Mouse (Mus musculus) intestine, embryonic 16.5 days (tissue): ENCODE measurements around the gene Adamts4. TPM values are rescaled to one million over a fixed set of nuclear protein-coding genes. Genes with fewer than 3 reads are reported as not detected.

ENCODE experiments used
- ATAC-seq: fragments of 200-750 bp; cut with Nextera tagmentation; 2 replicates; pipeline ENCODE4 v1.8.0; 2017; ENCODE audit warnings: moderate TSS enrichment, moderate library complexity
- H3K27ac ChIP-seq: fragments of 300-500 bp; sonication (generic); 2 replicates; pipeline ENCODE4 v1.5.1; 2014; ENCODE audit warnings: mild to moderate bottlenecking, low read length
- H3K27me3 ChIP-seq: fragments of 300-500 bp; sonication (generic); replicated peaks from 2 replicates; pipeline ENCODE4 v1.6.1; 2014; ENCODE audit warnings: low read length, control low read depth, mixed read lengths; ENCODE audit not compliant: control insufficient read depth, insufficient read depth
- H3K36me3 ChIP-seq: fragments of 300-500 bp; sonication (generic); 2 replicates; pipeline ENCODE4 v1.6.1; 2014; ENCODE audit warnings: low read length, control low read depth; ENCODE audit not compliant: control insufficient read depth, insufficient read depth
- H3K4me1 ChIP-seq: fragments of 300-500 bp; sonication (generic); 2 replicates; pipeline ENCODE4 v1.6.1; 2014; ENCODE audit warnings: low read length, control low read depth, mixed read lengths; ENCODE audit not compliant: control insufficient read depth, insufficient read depth
- H3K4me2 ChIP-seq: fragments of 300-500 bp; sonication (generic); 2 replicates; pipeline ENCODE4 v1.6.1; 2014; ENCODE audit warnings: low read depth, low read length, control low read depth
- H3K4me3 ChIP-seq: fragments of 300-500 bp; sonication (generic); 2 replicates; pipeline ENCODE4 v1.5.1; 2014; ENCODE audit warnings: mild to moderate bottlenecking, low read length
- H3K9ac ChIP-seq: fragments of 300-500 bp; sonication (generic); 2 replicates; pipeline ENCODE4 v1.6.1; 2014; ENCODE audit warnings: low read depth, low read length
- H3K9me3 ChIP-seq: fragments of 300-500 bp; sonication (generic); 2 replicates; pipeline ENCODE4 v1.6.1; 2016; ENCODE audit warnings: low read length, control low read depth; ENCODE audit not compliant: control insufficient read depth
- WGBS: fragments of 180-500 bp; shearing (Covaris S2); extraction: QIAGEN DNeasy Blood & Tissue Kit; methylation state at CpG from one replicate; pipeline ENCODE4 v1.1.7; 2014; 5-methylcytosine and 5-hydroxymethylcytosine counted together
- polyA plus RNA-seq: library from polyadenylated mRNA; unstranded; fragments of >200 nt; fragmentation: Nextera tagmentation; extraction: Ambion mirVana; gene quantifications from 2 replicates; pipeline ENCODE4 v1.2.1, GENCODE M21; 2015

The Adamts4 gene
- polyA plus RNA-seq, 1 experiment from 2014 or later = 7.0 TPM

DNA sequence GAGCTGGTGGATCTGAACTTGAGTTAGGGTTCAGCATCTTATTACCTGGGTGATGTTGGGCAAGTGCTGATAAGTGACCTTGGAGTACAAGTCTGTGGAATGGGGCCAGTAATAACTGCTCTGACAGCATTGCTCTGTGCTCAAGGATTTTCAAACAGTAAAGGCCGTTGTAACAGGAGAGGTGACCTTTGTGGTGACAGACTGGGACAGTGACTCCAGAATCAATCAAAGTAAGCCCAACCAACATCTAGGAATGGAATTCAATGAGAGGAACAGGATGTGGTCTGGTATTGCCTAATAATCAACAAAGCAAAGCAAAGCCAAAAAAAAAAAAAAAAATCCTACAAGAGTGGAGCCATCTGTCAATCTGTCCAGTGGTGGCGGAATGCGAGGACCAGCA is 10.1 kb downstream of the Adamts4 start:
- Histone ChIP-seq H3K9me3 (no peaks in the 10 kb centered on the region), H3K9ac (no peak overlapping the region), H3K27ac (no peak overlapping the region), H3K36me3 (no peaks in the 10 kb centered on the region), H3K4me3 (no peak overlapping the region), H3K27me3 (no peaks in the 10 kb centered on the region), H3K4me2 (no peak overlapping the region), H3K4me1 (peaks cover 19% of the 10 kb centered on the region)
- WGBS = 59% methylated on average over 3 of the region's 3 CpGs
- ATAC-seq = no peak

DNA sequence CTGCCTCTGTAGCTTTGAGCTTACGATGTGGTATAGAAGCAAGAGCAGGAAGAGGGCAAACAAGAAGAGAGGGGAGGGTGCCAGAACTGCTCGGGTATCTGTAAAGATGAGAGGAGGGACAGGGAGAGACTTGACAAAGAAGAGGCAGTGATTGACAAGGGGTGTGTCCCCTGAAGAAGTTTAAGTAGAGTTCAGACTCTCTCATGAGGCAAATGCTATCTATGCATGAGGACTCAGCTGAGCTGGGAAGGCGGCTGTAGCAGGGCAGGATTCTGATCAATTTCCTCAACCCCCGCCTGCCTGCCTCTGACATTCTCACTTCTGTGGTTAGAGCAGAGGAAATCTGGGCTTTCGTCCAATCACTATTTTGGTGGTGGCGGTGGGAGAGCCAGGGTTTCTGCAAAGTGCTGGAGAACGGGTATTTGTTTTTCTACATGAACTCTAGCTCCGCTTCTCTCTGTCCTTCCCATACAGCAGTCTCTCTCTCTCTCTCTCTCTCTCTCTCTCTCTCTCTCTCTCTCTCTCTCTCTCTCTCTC is 12.4 kb downstream of the Adamts4 start:
- H3K4me2 ChIP-seq = peak overlapping the region; percentile 40
- ATAC-seq = peak; percentile 72
- H3K27me3 ChIP-seq = no peaks in the 10 kb centered on the region
- peak overlapping the region; percentile 23 for H3K4me3 ChIP-seq
- H3K9ac ChIP-seq = peak overlapping the region; percentile 14
- no peaks in the 10 kb centered on the region for H3K9me3 ChIP-seq
- H3K27ac ChIP-seq = peak overlapping the region; percentile 85
- WGBS = 6% methylated on average over 8 of the region's 8 CpGs
- no peaks in the 10 kb centered on the region for H3K36me3 ChIP-seq
- peaks cover 19% of the 10 kb centered on the region for H3K4me1 ChIP-seq

- peak overlapping the region; percentile 85 for H3K27ac ChIP-seq
- no peaks in the 10 kb centered on the region for H3K36me3 ChIP-seq
- H3K4me3 ChIP-seq = no peak overlapping the region
- no peaks in the 10 kb centered on the region for H3K27me3 ChIP-seq
- peak; percentile 84 for ATAC-seq
- H3K9ac ChIP-seq = no peak overlapping the region
- H3K9me3 ChIP-seq = no peaks in the 10 kb centered on the region
- 0% methylated on average over 2 of the region's 2 CpGs for WGBS
- H3K4me2 ChIP-seq = peak overlapping the region; percentile 40; the same call in 1 of the 2 replicates
- peaks cover 19% of the 10 kb centered on the region for H3K4me1 ChIP-seq
Observed at GRCm38 (mm10) chr1:171263185-171263611, 13.0 kb downstream of the Adamts4 start.

- H3K4me3 ChIP-seq = no peak overlapping the region
- 0 out of 2 replicates have a peak, but pooled peaks have one; percentile 6 for ATAC-seq
- WGBS = 70% methylated on average over 3 of the region's 3 CpGs
- no peak overlapping the region for H3K4me2 ChIP-seq
- peak overlapping the region; percentile 78 for H3K27ac ChIP-seq
- no peak overlapping the region for H3K9ac ChIP-seq
- H3K9me3 ChIP-seq = no peaks in the 10 kb centered on the region
- H3K4me1 ChIP-seq = peaks cover 19% of the 10 kb centered on the region
- no peaks in the 10 kb centered on the region for H3K36me3 ChIP-seq
- no peaks in the 10 kb centered on the region for H3K27me3 ChIP-seq
Observed at GRCm38 (mm10) chr1:171263666-171264461, 13.6 kb downstream of the Adamts4 start.

GRCm38 (mm10) chr1:171265971-171266744 is 15.9 kb downstream of the Adamts4 start:
- Histone ChIP-seq H3K27me3 (no peaks in the 10 kb centered on the region), H3K4me2 (no peak overlapping the region), H3K4me1 (peaks cover 16% of the 10 kb centered on the region), H3K27ac (no peak overlapping the region), H3K36me3 (no peaks in the 10 kb centered on the region), H3K9me3 (no peaks in the 10 kb centered on the region), H3K9ac (no peak overlapping the region), H3K4me3 (no peak overlapping the region)
- ATAC-seq = no peak
- WGBS = 54% methylated on average over 4 of the region's 4 CpGs

DNA sequence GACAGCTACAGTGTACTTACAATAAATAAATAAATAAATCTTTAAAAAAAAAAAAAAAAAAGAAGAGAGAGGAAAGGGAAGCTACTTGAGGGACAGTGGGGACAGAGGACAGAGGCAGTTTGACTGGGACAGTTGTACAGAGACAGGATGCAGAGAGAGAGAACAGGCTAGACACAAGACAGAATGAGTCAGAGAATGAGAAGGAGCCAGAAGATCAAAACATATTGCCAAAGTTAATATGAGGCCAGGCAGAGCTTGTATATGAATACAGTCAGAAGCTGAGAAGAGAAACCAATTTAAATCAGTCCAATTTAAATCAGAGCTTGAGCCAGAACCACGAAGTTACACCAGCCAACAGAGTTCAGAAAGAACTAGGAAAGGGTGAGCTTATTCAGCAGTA is 18.1 kb downstream of the Adamts4 start:
- H3K9ac ChIP-seq = no peak overlapping the region
- no peaks in the 10 kb centered on the region for H3K27me3 ChIP-seq
- no peak overlapping the region for H3K27ac ChIP-seq
- WGBS = 71% methylated on average over 1 of the region's 1 CpGs
- 0 out of 2 replicates have a peak, but pooled peaks cover 5% of the 10 kb centered on the region for H3K36me3 ChIP-seq
- H3K9me3 ChIP-seq = no peaks in the 10 kb centered on the region
- no peak overlapping the region for H3K4me2 ChIP-seq
- no peak overlapping the region for H3K4me3 ChIP-seq
- peaks cover 13% of the 10 kb centered on the region for H3K4me1 ChIP-seq
- no peak for ATAC-seq

DNA sequence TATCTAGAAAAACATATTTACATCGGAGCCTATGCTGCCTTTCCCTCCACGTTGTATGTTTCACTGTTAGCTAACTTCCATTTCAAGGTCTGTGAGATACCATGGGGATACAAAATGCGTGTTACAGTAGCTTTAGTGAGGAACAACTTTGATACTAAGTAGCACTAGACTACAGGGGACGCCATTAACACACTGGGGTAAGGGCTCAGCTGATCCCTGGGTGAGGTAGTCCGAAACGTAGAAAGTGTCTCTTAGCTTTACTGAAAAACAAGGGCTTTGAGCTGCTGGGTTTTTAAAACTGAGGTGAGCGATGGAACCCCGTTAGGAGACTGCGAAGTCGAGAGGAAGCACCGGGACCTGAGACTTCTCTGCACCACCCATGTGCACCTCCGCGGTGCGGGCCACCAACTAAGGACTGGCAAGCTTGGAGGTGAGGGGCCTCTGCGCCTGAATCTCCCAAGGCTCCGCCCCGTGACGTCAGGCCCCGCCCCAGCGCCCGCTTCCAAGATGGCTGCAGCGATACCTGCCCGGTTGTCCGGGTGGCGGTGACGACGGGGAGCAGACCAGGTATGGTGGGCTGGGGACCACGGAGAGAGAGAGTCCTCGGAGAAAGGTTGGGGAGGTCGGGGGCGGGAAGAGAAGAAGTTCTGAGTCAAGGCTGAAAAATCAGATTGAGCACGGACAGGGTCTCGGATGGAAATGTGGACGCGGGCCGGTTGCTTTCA is 19.8 kb downstream of the Adamts4 start, which contains the start of gene B4galt3:
TSS of gene B4galt3 (plus strand) at position 481 of the 725 bp plus-strand sequence.
- WGBS = 3% methylated on average over 36 of the region's 36 CpGs
- Histone ChIP-seq H3K27me3 (no peaks in the 10 kb centered on the region), H3K9ac (peak within 1 kb of the TSS; percentile 82), H3K4me3 (peak within 1 kb of the TSS; percentile 83), H3K4me2 (peak within 1 kb of the TSS; percentile 93), H3K36me3 (0 out of 2 replicates have a peak, but pooled peaks cover 11% of the 10 kb centered on the region), H3K4me1 (peaks cover 9% of the 10 kb centered on the region), H3K27ac (peak within 1 kb of the TSS; percentile 57), H3K9me3 (no peaks in the 10 kb centered on the region)
- peak; percentile 97 for ATAC-seq

- Histone ChIP-seq H3K4me1 (peaks cover 9% of the 10 kb centered on the region), H3K9ac (peak overlapping the region; percentile 82), H3K9me3 (no peaks in the 10 kb centered on the region), H3K36me3 (peaks cover 16% of the 10 kb centered on the region; the same call in 1 of the 2 replicates), H3K4me3 (peak overlapping the region; percentile 83), H3K27ac (peak overlapping the region; percentile 53), H3K4me2 (peak overlapping the region; percentile 93), H3K27me3 (no peaks in the 10 kb centered on the region)
- ATAC-seq = peak; percentile 88
- 0% methylated on average over 18 of the region's 19 CpGs for WGBS
Observed at GRCm38 (mm10) chr1:171270573-171270900, 20.3 kb downstream of the Adamts4 start.
